Mouse (Mus musculus): ENCODE measurements around the gene Arg2. TPM values are rescaled to one million over a fixed set of nuclear protein-coding genes. Genes with fewer than 3 reads are reported as not detected.
A peak's percentile ranks its signal among the peaks of the same experiment; 100 is the strongest.
"Not testable (repeated sequence)": the region's sequence is repeated elsewhere in the genome, so short reads cannot be mapped to it uniquely, and the experiment has no call there.

Gene Arg2
- polyA plus RNA-seq, 1 experiment from 2014 or later = 36.1 TPM

GRCm38 (mm10) chr12:79185160-79185559, 54.6 kb downstream of the Arg2 start:
- H3K4me3 ChIP-seq (ENCODE audit: low read depth, low read length); H3K9me3 ChIP-seq (ENCODE audit: control insufficient read depth, low read length); H3K4me1 ChIP-seq (ENCODE audit: control insufficient read depth, insufficient read depth, low read length); H3K27me3 ChIP-seq (ENCODE audit: control insufficient read depth, insufficient read depth, low read length); H3K27ac ChIP-seq (ENCODE audit: low read depth, low read length); H3K9ac ChIP-seq (replicated peaks; ENCODE audit: low read depth, low read length); H3K4me2 ChIP-seq (ENCODE audit: low read depth, low read length); ATAC-seq (ENCODE audit: low read depth): not testable (repeated sequence)
- 91% methylated on average over 5 of the region's 6 CpGs for WGBS
- peaks cover 39% of the 10 kb centered on the region for H3K36me3 ChIP-seq (ENCODE audit: control insufficient read depth, insufficient read depth, low read length)

- Histone ChIP-seq H3K9ac (replicated peaks; ENCODE audit: low read depth, low read length) (peak overlapping the region; percentile 52; the same call in 1 of the 2 replicates), H3K4me1 (ENCODE audit: control insufficient read depth, insufficient read depth, low read length) (peaks cover 8% of the 10 kb centered on the region), H3K27me3 (ENCODE audit: control insufficient read depth, insufficient read depth, low read length) (no peaks in the 10 kb centered on the region), H3K9me3 (ENCODE audit: control insufficient read depth, low read length) (no peaks in the 10 kb centered on the region), H3K27ac (ENCODE audit: low read depth, low read length) (peak overlapping the region; percentile 45; the same call in 1 of the 2 replicates), H3K4me3 (ENCODE audit: low read depth, low read length) (peak overlapping the region; percentile 51), H3K36me3 (ENCODE audit: control insufficient read depth, insufficient read depth, low read length) (peaks cover 11% of the 10 kb centered on the region), H3K4me2 (ENCODE audit: low read depth, low read length) (peak overlapping the region; percentile 78)
- under 1% methylated on average over 18 of the region's 18 CpGs for WGBS
- peak; percentile 96 for ATAC-seq (ENCODE audit: low read depth)
Observed at GRCm38 (mm10) chr12:79190931-79191673, 60.5 kb downstream of the Arg2 start.

- peak overlapping the region; percentile 78 for H3K4me2 ChIP-seq (ENCODE audit: low read depth, low read length)
- WGBS = 6% methylated on average over 14 of the region's 14 CpGs
- ATAC-seq (ENCODE audit: low read depth) = peak; percentile 90
Observed at GRCm38 (mm10) chr12:79191701-79192100, 61.1 kb downstream of the Arg2 start.

GRCm38 (mm10) chr12:79192193-79192592, 61.6 kb downstream of the Arg2 start, which contains the start of gene Rdh11:
Gene Rdh11 (minus strand): TSS chr12:79192293.
- Histone ChIP-seq H3K36me3 (ENCODE audit: control insufficient read depth, insufficient read depth, low read length) (peaks cover 8% of the 10 kb centered on the region), H3K4me3 (ENCODE audit: low read depth, low read length) (peak within 1 kb of the TSS; percentile 51), H3K27ac (ENCODE audit: low read depth, low read length) (peak within 1 kb of the TSS; percentile 45; the same call in 1 of the 2 replicates), H3K27me3 (ENCODE audit: control insufficient read depth, insufficient read depth, low read length) (no peaks in the 10 kb centered on the region), H3K9ac (replicated peaks; ENCODE audit: low read depth, low read length) (peak within 1 kb of the TSS; percentile 52; the same call in 1 of the 2 replicates), H3K4me1 (ENCODE audit: control insufficient read depth, insufficient read depth, low read length) (peaks cover 8% of the 10 kb centered on the region), H3K9me3 (ENCODE audit: control insufficient read depth, low read length) (no peaks in the 10 kb centered on the region), H3K4me2 (ENCODE audit: low read depth, low read length) (peak within 1 kb of the TSS; percentile 78)
- WGBS = 63% methylated on average over 6 of the region's 6 CpGs
- no peak for ATAC-seq (ENCODE audit: low read depth)

More at GRCm38 (mm10) chr12:79191701-79192100, 61.1 kb downstream of the Arg2 start:
- Histone ChIP-seq H3K9me3 (ENCODE audit: control insufficient read depth, low read length) (no peaks in the 10 kb centered on the region), H3K36me3 (ENCODE audit: control insufficient read depth, insufficient read depth, low read length) (peaks cover 9% of the 10 kb centered on the region), H3K27ac (ENCODE audit: low read depth, low read length) (peak overlapping the region; percentile 45; the same call in 1 of the 2 replicates), H3K4me1 (ENCODE audit: control insufficient read depth, insufficient read depth, low read length) (peaks cover 8% of the 10 kb centered on the region), H3K4me3 (ENCODE audit: low read depth, low read length) (peak overlapping the region; percentile 51), H3K9ac (replicated peaks; ENCODE audit: low read depth, low read length) (peak overlapping the region; percentile 52; the same call in 1 of the 2 replicates), H3K27me3 (ENCODE audit: control insufficient read depth, insufficient read depth, low read length) (no peaks in the 10 kb centered on the region)

- H3K36me3 ChIP-seq (ENCODE audit: control insufficient read depth, insufficient read depth, low read length) = no peaks in the 10 kb centered on the region
- no peak overlapping the region for H3K27ac ChIP-seq (ENCODE audit: low read depth, low read length)
- no peaks in the 10 kb centered on the region for H3K9me3 ChIP-seq (ENCODE audit: control insufficient read depth, low read length)
- no peak for ATAC-seq (ENCODE audit: low read depth)
- 6% methylated on average over 3 of the region's 3 CpGs for WGBS
- H3K4me1 ChIP-seq (ENCODE audit: control insufficient read depth, insufficient read depth, low read length) = peaks cover 8% of the 10 kb centered on the region
- no peak overlapping the region for H3K9ac ChIP-seq (replicated peaks; ENCODE audit: low read depth, low read length)
- H3K4me3 ChIP-seq (ENCODE audit: low read depth, low read length) = no peak overlapping the region
- H3K27me3 ChIP-seq (ENCODE audit: control insufficient read depth, insufficient read depth, low read length) = no peaks in the 10 kb centered on the region
- no peak overlapping the region for H3K4me2 ChIP-seq (ENCODE audit: low read depth, low read length)
Observed at GRCm38 (mm10) chr12:79193441-79193840, 62.9 kb downstream of the Arg2 start.

GRCm38 (mm10) chr12:79197105-79197504, 66.5 kb downstream of the Arg2 start:
- ATAC-seq (ENCODE audit: low read depth) = no peak
- WGBS = 86% methylated on average over 5 of the region's 5 CpGs
- Histone ChIP-seq H3K27ac (ENCODE audit: low read depth, low read length) (no peak overlapping the region), H3K36me3 (ENCODE audit: control insufficient read depth, insufficient read depth, low read length) (no peaks in the 10 kb centered on the region), H3K9me3 (ENCODE audit: control insufficient read depth, low read length) (no peaks in the 10 kb centered on the region), H3K27me3 (ENCODE audit: control insufficient read depth, insufficient read depth, low read length) (no peaks in the 10 kb centered on the region), H3K4me3 (ENCODE audit: low read depth, low read length) (no peak overlapping the region), H3K4me1 (ENCODE audit: control insufficient read depth, insufficient read depth, low read length) (no peaks in the 10 kb centered on the region), H3K4me2 (ENCODE audit: low read depth, low read length) (no peak overlapping the region), H3K9ac (replicated peaks; ENCODE audit: low read depth, low read length) (no peak overlapping the region)

- Histone ChIP-seq H3K9ac (replicated peaks; ENCODE audit: low read depth, low read length) (no peak overlapping the region), H3K4me2 (ENCODE audit: low read depth, low read length) (no peak overlapping the region), H3K27me3 (ENCODE audit: control insufficient read depth, insufficient read depth, low read length) (no peaks in the 10 kb centered on the region), H3K27ac (ENCODE audit: low read depth, low read length) (no peak overlapping the region), H3K4me1 (ENCODE audit: control insufficient read depth, insufficient read depth, low read length) (no peaks in the 10 kb centered on the region), H3K4me3 (ENCODE audit: low read depth, low read length) (no peak overlapping the region), H3K9me3 (ENCODE audit: control insufficient read depth, low read length) (no peaks in the 10 kb centered on the region), H3K36me3 (ENCODE audit: control insufficient read depth, insufficient read depth, low read length) (no peaks in the 10 kb centered on the region)
- ATAC-seq (ENCODE audit: low read depth) = no peak
- 89% methylated on average over 3 of the region's 3 CpGs for WGBS
Observed at GRCm38 (mm10) chr12:79201882-79202281, 71.3 kb downstream of the Arg2 start.

Other genes starting within 250 kb of the Arg2 start
- 0.94 and 2.4 TPM in 2 replicates for gene Plek2, start 223.8 kb upstream of the Arg2 start, polyA plus RNA-seq (2014; fragmentation: Nextera tagmentation; extraction: Ambion mirVana)
- 59.1 and 59.4 TPM in 2 replicates for gene Tmem229b, start 123.2 kb upstream of the Arg2 start, polyA plus RNA-seq (2014; fragmentation: Nextera tagmentation; extraction: Ambion mirVana)
- gene Plekhh1, start 101.6 kb upstream of the Arg2 start, polyA plus RNA-seq (2014; fragmentation: Nextera tagmentation; extraction: Ambion mirVana) = 2.4 and 3.4 TPM in 2 replicates
- gene Pigh, start 41.1 kb upstream of the Arg2 start, polyA plus RNA-seq (2014; fragmentation: Nextera tagmentation; extraction: Ambion mirVana) = 19.6 and 21.3 TPM in 2 replicates
- 180 and 202 TPM in 2 replicates for gene Vti1b, start 41.9 kb downstream of the Arg2 start, polyA plus RNA-seq (2014; fragmentation: Nextera tagmentation; extraction: Ambion mirVana)
- gene Rdh11, start 61.5 kb downstream of the Arg2 start, polyA plus RNA-seq (2014; fragmentation: Nextera tagmentation; extraction: Ambion mirVana) = 29.3 and 37.9 TPM in 2 replicates
- gene Rdh12, start 78.1 kb downstream of the Arg2 start, polyA plus RNA-seq (2014; fragmentation: Nextera tagmentation; extraction: Ambion mirVana) = 1.0 TPM in 2 replicates
- gene Zfyve26, start 165.5 kb downstream of the Arg2 start, polyA plus RNA-seq (2014; fragmentation: Nextera tagmentation; extraction: Ambion mirVana) = 11.6 and 14.1 TPM in 2 replicates
- gene Rad51b, start 166.5 kb downstream of the Arg2 start, polyA plus RNA-seq (2014; fragmentation: Nextera tagmentation; extraction: Ambion mirVana) = 0.87 and 1.3 TPM in 2 replicates

Data from neural tube, embryonic 14.5 days (tissue).